Mouse (Mus musculus): Measurements from ENCODE around the gene Adamts17. TPM values are rescaled to one million over a fixed set of nuclear protein-coding genes. Genes with fewer than 3 reads are reported as not detected.

The Adamts17 gene
- polyA plus RNA-seq, 1 experiment = not detected

DNA sequence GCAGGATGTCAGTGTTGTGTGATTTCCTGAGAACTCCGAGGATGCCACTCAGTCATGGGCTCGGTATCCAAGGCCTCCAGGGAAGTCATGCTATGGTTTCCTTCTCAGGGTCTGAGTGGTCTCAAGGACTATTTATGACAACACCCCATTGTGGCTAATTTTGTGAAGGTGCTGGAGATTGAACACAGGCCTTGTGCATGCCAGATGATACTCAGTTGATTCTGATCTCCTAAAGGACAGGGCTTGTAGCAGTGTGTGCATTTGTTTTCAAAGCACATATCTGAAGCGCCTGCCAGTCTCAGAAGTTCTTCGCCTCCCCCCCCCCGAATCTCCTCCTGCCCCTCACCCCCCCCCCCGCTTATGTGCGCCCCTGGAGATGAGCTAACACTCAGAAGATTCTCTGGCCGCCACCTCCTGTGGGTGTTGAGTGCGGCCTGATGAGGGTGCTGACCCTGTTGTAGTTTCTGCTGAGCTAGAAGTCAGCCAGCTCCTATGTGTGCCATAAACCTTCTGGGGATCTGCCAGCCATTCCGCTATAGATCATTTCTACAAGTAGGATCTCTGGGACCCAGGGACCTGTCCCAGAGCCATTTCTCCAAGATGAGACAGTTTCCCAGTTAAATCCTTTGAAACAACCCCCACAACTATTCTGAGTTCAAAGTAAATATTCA, 232.6 kb downstream of the Adamts17 start:
- TF ChIP-seq GATA1 (IDR thresholded peaks at IDR 0.05; ENCODE audit: low read length) (no peak), TAL1 (IDR thresholded peaks at IDR 0.05; ENCODE audit: low read length) (no peak)
- Histone ChIP-seq H3K9me3 (ENCODE audit: control insufficient read depth, low read length) (no peaks in the 10 kb centered on the region), H3K27me3 (ENCODE audit: control insufficient read depth) (no peaks in the 10 kb centered on the region), H3K4me3 (replicated peaks) (no peak overlapping the region), H3K36me3 (ENCODE audit: control insufficient read depth) (no peaks in the 10 kb centered on the region), H3K4me1 (ENCODE audit: control insufficient read depth) (no peaks in the 10 kb centered on the region)

DNA sequence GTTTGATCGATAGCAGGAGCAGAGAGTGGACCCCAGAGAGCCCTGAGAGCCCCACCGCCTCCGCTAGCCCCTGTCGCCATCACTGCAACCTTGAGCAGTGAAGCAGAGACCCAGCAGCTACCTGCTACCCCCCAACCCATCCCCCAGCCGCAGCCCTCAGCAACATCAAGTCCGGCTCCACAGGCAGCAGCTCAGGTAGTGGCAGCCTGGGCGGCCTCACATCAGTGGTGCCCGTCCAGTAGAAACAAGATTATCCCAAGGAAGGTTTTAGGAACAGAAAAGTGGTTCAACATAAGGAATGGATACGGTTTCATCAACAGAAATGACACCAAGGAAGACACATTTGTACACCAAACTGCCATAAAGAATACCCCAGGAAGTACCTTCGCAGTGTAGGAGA, 243.2 kb downstream of the Adamts17 start:
- no peaks in the 10 kb centered on the region for H3K36me3 ChIP-seq (ENCODE audit: control insufficient read depth)
- H3K9me3 ChIP-seq (ENCODE audit: control insufficient read depth, low read length) = 0 out of 2 replicates have a peak, but pooled peaks cover 2% of the 10 kb centered on the region
- no peak for TF ChIP-seq GATA1 (IDR thresholded peaks at IDR 0.05; ENCODE audit: low read length)
- no peak for TF ChIP-seq TAL1 (IDR thresholded peaks at IDR 0.05; ENCODE audit: low read length)
- H3K27me3 ChIP-seq (ENCODE audit: control insufficient read depth) = no peaks in the 10 kb centered on the region
- no peaks in the 10 kb centered on the region for H3K4me1 ChIP-seq (ENCODE audit: control insufficient read depth)
- H3K4me3 ChIP-seq (replicated peaks) = no peak overlapping the region

DNA sequence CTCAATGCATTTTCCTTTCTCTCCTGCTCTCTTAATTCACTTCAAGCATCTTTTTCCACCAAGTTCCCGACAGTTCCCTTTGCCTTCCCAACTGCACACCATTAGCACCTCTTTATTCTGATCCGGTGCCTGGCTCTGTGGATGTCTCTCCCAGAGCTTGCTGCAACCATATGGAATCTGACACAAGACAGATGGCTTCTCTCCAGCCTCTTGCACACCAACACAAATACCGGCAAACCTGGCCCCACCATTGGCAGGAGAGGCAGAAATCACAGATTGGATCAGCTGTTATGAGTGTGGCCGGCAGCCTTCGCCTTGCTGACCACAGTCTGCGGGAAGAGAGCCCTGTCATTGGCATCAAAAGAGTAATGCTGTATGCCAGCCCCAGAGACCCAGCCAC, 248.2 kb downstream of the Adamts17 start:
- Histone ChIP-seq H3K9me3 (ENCODE audit: control insufficient read depth, low read length) (no peaks in the 10 kb centered on the region), H3K27me3 (ENCODE audit: control insufficient read depth) (no peaks in the 10 kb centered on the region), H3K36me3 (ENCODE audit: control insufficient read depth) (no peaks in the 10 kb centered on the region), H3K4me1 (ENCODE audit: control insufficient read depth) (no peaks in the 10 kb centered on the region), H3K4me3 (replicated peaks) (no peak overlapping the region)
- TF ChIP-seq GATA1 (IDR thresholded peaks at IDR 0.05; ENCODE audit: low read length) (no peak), TAL1 (IDR thresholded peaks at IDR 0.05; ENCODE audit: low read length) (no peak)

DNA sequence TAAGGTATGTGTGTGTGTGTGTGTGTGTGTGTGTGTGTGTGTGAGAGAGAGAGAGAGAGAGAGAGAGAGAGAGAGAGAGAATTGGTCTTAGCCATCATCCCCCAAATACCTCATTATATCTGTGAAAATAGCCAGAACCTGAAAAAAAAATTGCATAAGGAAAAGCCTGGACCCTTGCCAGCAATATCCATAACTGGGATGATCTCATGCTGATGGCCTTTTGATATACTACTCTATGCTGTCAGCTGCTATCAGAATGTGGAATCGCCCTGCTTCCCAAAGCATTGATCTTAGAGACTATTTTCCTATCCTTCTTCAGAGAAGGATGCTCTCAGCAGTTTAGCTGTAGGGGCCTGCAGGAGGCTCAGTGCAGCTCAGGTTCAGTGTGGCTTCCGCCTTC, 257.6 kb downstream of the Adamts17 start:
- H3K27me3 ChIP-seq (ENCODE audit: control insufficient read depth) = no peaks in the 10 kb centered on the region
- no peak overlapping the region for H3K4me3 ChIP-seq (replicated peaks)
- no peaks in the 10 kb centered on the region for H3K36me3 ChIP-seq (ENCODE audit: control insufficient read depth)
- no peaks in the 10 kb centered on the region for H3K4me1 ChIP-seq (ENCODE audit: control insufficient read depth)
- TF ChIP-seq GATA1 (IDR thresholded peaks at IDR 0.05; ENCODE audit: low read length) (no peak), TAL1 (IDR thresholded peaks at IDR 0.05; ENCODE audit: low read length) (no peak)
- no peaks in the 10 kb centered on the region for H3K9me3 ChIP-seq (ENCODE audit: control insufficient read depth, low read length)

DNA sequence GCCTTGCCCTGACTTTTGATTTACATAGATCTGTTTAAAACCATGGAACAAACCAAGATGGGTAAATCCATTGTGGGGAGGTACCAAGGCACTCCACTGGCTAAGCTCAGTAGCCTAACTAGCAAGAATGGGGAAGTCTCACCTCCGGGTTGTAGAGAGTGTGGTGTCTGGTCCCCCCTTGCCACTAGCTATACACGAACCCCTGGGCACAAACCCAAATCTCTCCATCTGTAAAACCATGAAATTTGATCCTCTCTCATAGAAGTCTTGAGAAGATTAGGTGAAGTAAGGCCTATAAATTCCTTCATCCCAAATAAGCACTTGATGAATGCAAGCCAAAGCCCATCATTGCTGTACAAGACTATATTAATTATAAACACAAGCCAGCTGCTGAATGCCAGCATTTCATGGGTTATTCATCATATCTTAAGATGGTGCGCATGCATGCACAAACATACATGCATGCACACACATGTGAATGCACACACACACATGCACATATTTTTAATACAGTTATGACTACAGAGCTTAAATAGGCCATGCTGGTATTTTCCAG, 262.0 kb downstream of the Adamts17 start:
- TF ChIP-seq TAL1 (IDR thresholded peaks at IDR 0.05; ENCODE audit: low read length) (no peak), GATA1 (IDR thresholded peaks at IDR 0.05; ENCODE audit: low read length) (no peak)
- Histone ChIP-seq H3K4me1 (ENCODE audit: control insufficient read depth) (no peaks in the 10 kb centered on the region), H3K27me3 (ENCODE audit: control insufficient read depth) (no peaks in the 10 kb centered on the region), H3K4me3 (replicated peaks) (no peak overlapping the region), H3K36me3 (ENCODE audit: control insufficient read depth) (no peaks in the 10 kb centered on the region), H3K9me3 (ENCODE audit: control insufficient read depth, low read length) (no peaks in the 10 kb centered on the region)

DNA sequence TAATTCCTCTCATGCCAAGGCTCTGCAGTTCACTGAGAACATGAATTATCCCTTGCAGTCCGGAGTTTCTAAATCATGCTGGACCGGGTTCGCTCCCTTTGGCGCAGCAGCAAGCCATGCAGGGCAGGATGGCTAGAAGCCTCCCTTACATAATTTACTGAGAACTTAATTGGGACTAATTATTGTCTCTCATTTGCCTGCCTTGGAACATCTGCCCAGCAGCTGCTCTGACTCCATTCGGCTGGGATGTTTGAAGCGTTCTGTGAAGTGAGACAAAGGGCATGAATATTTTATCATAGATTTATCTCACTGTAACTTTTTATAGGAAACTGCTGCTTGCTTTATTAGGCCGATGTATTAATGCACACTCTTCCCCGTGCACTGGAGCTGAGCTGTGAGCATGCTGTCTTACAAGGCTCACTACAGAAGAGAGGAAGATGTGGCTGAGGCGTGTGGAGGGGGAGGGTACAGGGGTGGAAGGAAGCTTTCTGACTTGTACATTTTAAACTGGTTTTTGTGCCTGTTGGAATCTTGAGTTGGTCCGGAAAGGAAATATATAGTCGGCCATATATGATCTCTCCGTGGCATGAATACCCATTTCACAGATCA, 271.1 kb downstream of the Adamts17 start:
- H3K27me3 ChIP-seq (ENCODE audit: control insufficient read depth) = no peaks in the 10 kb centered on the region
- H3K9me3 ChIP-seq (ENCODE audit: control insufficient read depth, low read length) = peaks cover 3% of the 10 kb centered on the region; the same call in 1 of the 2 replicates
- no peak overlapping the region for H3K4me3 ChIP-seq (replicated peaks)
- TF ChIP-seq GATA1 (IDR thresholded peaks at IDR 0.05; ENCODE audit: low read length) (no peak), TAL1 (IDR thresholded peaks at IDR 0.05; ENCODE audit: low read length) (no peak)
- no peaks in the 10 kb centered on the region for H3K4me1 ChIP-seq (ENCODE audit: control insufficient read depth)
- H3K36me3 ChIP-seq (ENCODE audit: control insufficient read depth) = no peaks in the 10 kb centered on the region

DNA sequence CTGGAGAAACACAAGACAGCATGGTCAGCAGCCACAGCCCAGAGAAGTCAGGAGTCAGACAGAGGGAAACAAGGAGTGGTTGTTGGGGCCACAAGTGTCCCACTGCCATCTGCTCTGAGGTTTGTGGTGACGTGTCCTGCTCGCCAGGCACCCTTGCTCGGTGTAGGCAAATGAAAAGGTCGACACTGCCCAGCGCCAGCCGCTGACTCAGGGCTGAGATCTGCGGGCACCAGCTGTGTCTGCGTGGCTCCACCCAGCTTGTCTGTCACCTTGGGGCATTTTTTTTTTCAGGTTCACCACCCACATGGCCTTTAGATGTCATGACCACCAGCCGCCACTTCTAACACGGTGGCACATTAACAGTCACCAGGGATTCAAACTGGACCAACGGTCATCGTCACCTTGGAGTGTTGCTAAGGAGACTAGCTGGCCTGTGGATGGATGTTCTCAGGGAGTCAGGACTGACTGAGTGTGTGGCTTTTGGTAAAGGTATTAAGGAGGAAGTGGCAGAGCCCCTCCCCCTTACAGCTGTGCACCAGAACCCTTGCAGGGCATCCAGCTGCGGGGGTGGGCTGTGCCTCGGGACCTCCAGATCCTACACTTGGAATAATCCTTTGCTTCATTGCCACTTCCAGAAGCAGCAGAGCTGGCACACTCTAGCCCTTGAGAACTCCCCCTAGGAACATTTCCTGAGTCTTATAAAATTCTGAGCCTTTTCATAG, 273.1 kb downstream of the Adamts17 start:
- TF ChIP-seq TAL1 (IDR thresholded peaks at IDR 0.05; ENCODE audit: low read length) = no peak
- no peak for TF ChIP-seq GATA1 (IDR thresholded peaks at IDR 0.05; ENCODE audit: low read length)
- no peaks in the 10 kb centered on the region for H3K27me3 ChIP-seq (ENCODE audit: control insufficient read depth)
- no peaks in the 10 kb centered on the region for H3K4me1 ChIP-seq (ENCODE audit: control insufficient read depth)
- H3K9me3 ChIP-seq (ENCODE audit: control insufficient read depth, low read length) = peaks cover 3% of the 10 kb centered on the region; the same call in 1 of the 2 replicates
- H3K36me3 ChIP-seq (ENCODE audit: control insufficient read depth) = no peaks in the 10 kb centered on the region
- H3K4me3 ChIP-seq (replicated peaks) = no peak overlapping the region

DNA sequence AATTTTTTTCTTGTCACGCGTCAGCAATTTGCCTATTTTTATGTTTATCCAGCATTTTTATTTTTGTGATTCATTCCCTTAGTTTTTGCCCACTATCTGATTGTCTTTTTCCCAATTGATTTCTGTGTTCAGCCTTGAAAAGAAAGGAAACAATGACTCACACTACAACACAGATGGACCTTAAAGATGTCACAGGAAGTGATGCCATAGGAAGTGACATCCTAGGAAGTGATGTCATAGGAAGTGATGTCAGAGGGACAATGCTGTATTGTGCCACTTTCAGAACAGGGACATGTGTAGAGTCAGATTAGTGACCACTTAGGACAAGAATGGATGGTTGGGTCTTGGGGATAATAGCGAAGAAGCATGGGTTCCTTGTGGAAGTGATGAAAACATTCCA, 274.5 kb downstream of the Adamts17 start:
- H3K9me3 ChIP-seq (ENCODE audit: control insufficient read depth, low read length) = peaks cover 3% of the 10 kb centered on the region; the same call in 1 of the 2 replicates
- TF ChIP-seq TAL1 (IDR thresholded peaks at IDR 0.05; ENCODE audit: low read length) (no peak), GATA1 (IDR thresholded peaks at IDR 0.05; ENCODE audit: low read length) (no peak)
- H3K4me3 ChIP-seq (replicated peaks) = no peak overlapping the region
- H3K36me3 ChIP-seq (ENCODE audit: control insufficient read depth) = no peaks in the 10 kb centered on the region
- H3K4me1 ChIP-seq (ENCODE audit: control insufficient read depth) = no peaks in the 10 kb centered on the region
- no peaks in the 10 kb centered on the region for H3K27me3 ChIP-seq (ENCODE audit: control insufficient read depth)

DNA sequence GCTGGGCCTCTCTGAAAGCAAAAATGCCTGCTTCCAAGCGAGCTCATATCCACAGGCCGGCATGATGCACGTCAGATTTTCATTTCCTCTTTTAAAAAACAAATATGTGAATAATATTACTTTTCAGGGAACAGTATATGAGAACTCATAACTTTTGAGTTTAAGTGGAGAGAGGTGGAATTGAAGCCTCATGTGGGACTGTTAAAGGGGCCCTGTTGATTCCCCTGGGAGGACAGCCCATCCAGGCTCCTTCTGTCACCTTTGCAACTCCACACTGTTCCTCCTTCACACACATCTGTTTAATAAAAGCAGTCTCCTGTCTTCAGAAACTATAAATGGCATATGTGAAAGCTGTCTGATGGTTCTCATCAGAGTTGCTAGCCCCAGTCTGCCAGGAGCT, 275.5 kb downstream of the Adamts17 start:
- no peak for TF ChIP-seq TAL1 (IDR thresholded peaks at IDR 0.05; ENCODE audit: low read length)
- no peak for TF ChIP-seq GATA1 (IDR thresholded peaks at IDR 0.05; ENCODE audit: low read length)
- no peaks in the 10 kb centered on the region for H3K4me1 ChIP-seq (ENCODE audit: control insufficient read depth)
- no peaks in the 10 kb centered on the region for H3K27me3 ChIP-seq (ENCODE audit: control insufficient read depth)
- peaks cover 3% of the 10 kb centered on the region; the same call in 1 of the 2 replicates for H3K9me3 ChIP-seq (ENCODE audit: control insufficient read depth, low read length)
- no peak overlapping the region for H3K4me3 ChIP-seq (replicated peaks)
- no peaks in the 10 kb centered on the region for H3K36me3 ChIP-seq (ENCODE audit: control insufficient read depth)
